Mouse (Mus musculus) forebrain, embryonic 10.5 days (tissue): Measurements from ENCODE around the gene Cebpa. TPM values are rescaled to one million over a fixed set of nuclear protein-coding genes. Genes with fewer than 3 reads are reported as not detected.

Source experiments
- DNase-seq: peaks from one replicate; pipeline ENCODE4 v3.0.0-alpha.2; 2017; ENCODE audit warnings: low spot score; ENCODE audit errors: extremely low spot score
- H3K27ac ChIP-seq: fragments of 300-500 bp; sonication (generic); 2 replicates; pipeline ENCODE4 v1.5.1; 2016; ENCODE audit warnings: mild to moderate bottlenecking
- H3K27me3 ChIP-seq: fragments of 300-500 bp; sonication (generic); 2 replicates; pipeline ENCODE4 v1.6.1; 2016; ENCODE audit warnings: mild to moderate bottlenecking; ENCODE audit not compliant: poor library complexity, severe bottlenecking
- H3K36me3 ChIP-seq: fragments of 300-500 bp; sonication (generic); replicated peaks from 2 replicates; pipeline ENCODE4 v1.6.1; 2016; ENCODE audit warnings: mild to moderate bottlenecking, moderate library complexity
- H3K4me1 ChIP-seq: fragments of 300-500 bp; sonication (generic); 2 replicates; pipeline ENCODE4 v1.6.1; 2016
- H3K4me3 ChIP-seq: fragments of 300-500 bp; sonication (generic); 2 replicates; pipeline ENCODE4 v1.5.1; 2016; ENCODE audit warnings: mild to moderate bottlenecking, moderate library complexity
- H3K9me3 ChIP-seq: fragments of 300-500 bp; sonication (generic); 2 replicates; pipeline ENCODE4 v1.6.1; 2016; ENCODE audit warnings: mild to moderate bottlenecking, moderate library complexity
- WGBS: fragments of 180-500 bp; shearing (Covaris S2); methylation state at CpG from one replicate; pipeline ENCODE4 v1.1.7; 2016; 5-methylcytosine and 5-hydroxymethylcytosine counted together
- polyA plus RNA-seq: library from polyadenylated mRNA; unstranded; fragments of >200 nt; fragmentation: Nextera tagmentation; extraction: Ambion mirVana; gene quantifications from 2 replicates; pipeline ENCODE4 v1.2.1, GENCODE M21; 2016

Gene Cebpa
- polyA plus RNA-seq, 1 experiment from 2014 or later, result 0.40 TPM

- Histone ChIP-seq H3K4me1 (peaks cover 29% of the 10 kb centered on the region), H3K9me3 (no peaks in the 10 kb centered on the region), H3K27me3 (peaks cover 85% of the 10 kb centered on the region), H3K27ac (no peak overlapping the region), H3K4me3 (no peak overlapping the region), H3K36me3 (no peaks in the 10 kb centered on the region)
- no peak for DNase-seq
- 42% methylated on average over 10 of the region's 10 CpGs for WGBS
Observed at GRCm38 (mm10) chr7:35123431-35123953, 4.4 kb downstream of the Cebpa start.

- no peak for DNase-seq
- peaks cover 23% of the 10 kb centered on the region for H3K4me1 ChIP-seq
- H3K36me3 ChIP-seq, result no peaks in the 10 kb centered on the region
- H3K9me3 ChIP-seq, result no peaks in the 10 kb centered on the region
- 66% methylated on average over 5 of the region's 5 CpGs for WGBS
- H3K4me3 ChIP-seq, result no peak overlapping the region
- no peak overlapping the region for H3K27ac ChIP-seq
- peaks cover 84% of the 10 kb centered on the region for H3K27me3 ChIP-seq
Observed at GRCm38 (mm10) chr7:35124216-35124615, 5.1 kb downstream of the Cebpa start.

GRCm38 (mm10) chr7:35124745-35125144 is 5.7 kb downstream of the Cebpa start:
- H3K4me1 ChIP-seq, result peaks cover 18% of the 10 kb centered on the region
- H3K27me3 ChIP-seq, result peaks cover 80% of the 10 kb centered on the region
- H3K27ac ChIP-seq, result no peak overlapping the region
- 63% methylated on average over 6 of the region's 6 CpGs for WGBS
- no peak overlapping the region for H3K4me3 ChIP-seq
- no peaks in the 10 kb centered on the region for H3K36me3 ChIP-seq
- no peaks in the 10 kb centered on the region for H3K9me3 ChIP-seq
- no peak for DNase-seq

GRCm38 (mm10) chr7:35125971-35126370 is 6.9 kb downstream of the Cebpa start:
- peaks cover 68% of the 10 kb centered on the region for H3K27me3 ChIP-seq
- 82% methylated on average over 5 of the region's 5 CpGs for WGBS
- DNase-seq, result no peak

GRCm38 (mm10) chr7:35127001-35127400 is 7.9 kb downstream of the Cebpa start:
- H3K27ac ChIP-seq, result no peak overlapping the region
- peaks cover 2% of the 10 kb centered on the region; the same call in 1 of the 2 replicates for H3K9me3 ChIP-seq
- peaks cover 5% of the 10 kb centered on the region for H3K4me1 ChIP-seq
- no peak overlapping the region for H3K4me3 ChIP-seq
- peaks cover 58% of the 10 kb centered on the region for H3K27me3 ChIP-seq
- WGBS, result 87% methylated on average over 10 of the region's 10 CpGs
- DNase-seq, result no peak
- H3K36me3 ChIP-seq, result no peaks in the 10 kb centered on the region

More at GRCm38 (mm10) chr7:35125971-35126370, 6.9 kb downstream of the Cebpa start:
- H3K4me1 ChIP-seq, result peaks cover 7% of the 10 kb centered on the region
- no peaks in the 10 kb centered on the region for H3K9me3 ChIP-seq
- H3K27ac ChIP-seq, result no peak overlapping the region
- H3K4me3 ChIP-seq, result no peak overlapping the region
- no peaks in the 10 kb centered on the region for H3K36me3 ChIP-seq

DNA sequence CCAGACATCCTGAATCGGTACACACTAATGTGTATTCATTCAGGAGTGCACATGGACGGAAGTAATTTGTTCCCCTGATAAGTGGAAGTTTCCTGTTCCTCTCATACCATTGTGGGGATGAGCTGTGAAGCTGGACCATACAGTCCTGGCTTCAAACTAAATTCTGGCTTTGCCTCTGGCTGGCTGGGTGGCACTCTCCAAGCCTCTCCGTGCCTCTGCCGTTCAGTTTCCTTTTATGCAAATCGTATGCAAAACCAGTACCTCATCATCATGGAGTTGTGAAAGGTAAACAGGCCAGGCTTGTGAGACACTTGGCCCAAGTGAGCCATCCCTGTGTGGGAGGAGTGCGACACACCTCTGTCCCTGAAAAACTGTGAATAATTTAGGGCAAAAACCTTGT is 8.6 kb downstream of the Cebpa start:
- Histone ChIP-seq H3K4me3 (no peak overlapping the region), H3K4me1 (peaks cover 5% of the 10 kb centered on the region), H3K27ac (no peak overlapping the region), H3K27me3 (peaks cover 51% of the 10 kb centered on the region), H3K36me3 (no peaks in the 10 kb centered on the region), H3K9me3 (peaks cover 2% of the 10 kb centered on the region; the same call in 1 of the 2 replicates)
- no peak for DNase-seq
- 44% methylated on average over 6 of the region's 6 CpGs for WGBS

DNA sequence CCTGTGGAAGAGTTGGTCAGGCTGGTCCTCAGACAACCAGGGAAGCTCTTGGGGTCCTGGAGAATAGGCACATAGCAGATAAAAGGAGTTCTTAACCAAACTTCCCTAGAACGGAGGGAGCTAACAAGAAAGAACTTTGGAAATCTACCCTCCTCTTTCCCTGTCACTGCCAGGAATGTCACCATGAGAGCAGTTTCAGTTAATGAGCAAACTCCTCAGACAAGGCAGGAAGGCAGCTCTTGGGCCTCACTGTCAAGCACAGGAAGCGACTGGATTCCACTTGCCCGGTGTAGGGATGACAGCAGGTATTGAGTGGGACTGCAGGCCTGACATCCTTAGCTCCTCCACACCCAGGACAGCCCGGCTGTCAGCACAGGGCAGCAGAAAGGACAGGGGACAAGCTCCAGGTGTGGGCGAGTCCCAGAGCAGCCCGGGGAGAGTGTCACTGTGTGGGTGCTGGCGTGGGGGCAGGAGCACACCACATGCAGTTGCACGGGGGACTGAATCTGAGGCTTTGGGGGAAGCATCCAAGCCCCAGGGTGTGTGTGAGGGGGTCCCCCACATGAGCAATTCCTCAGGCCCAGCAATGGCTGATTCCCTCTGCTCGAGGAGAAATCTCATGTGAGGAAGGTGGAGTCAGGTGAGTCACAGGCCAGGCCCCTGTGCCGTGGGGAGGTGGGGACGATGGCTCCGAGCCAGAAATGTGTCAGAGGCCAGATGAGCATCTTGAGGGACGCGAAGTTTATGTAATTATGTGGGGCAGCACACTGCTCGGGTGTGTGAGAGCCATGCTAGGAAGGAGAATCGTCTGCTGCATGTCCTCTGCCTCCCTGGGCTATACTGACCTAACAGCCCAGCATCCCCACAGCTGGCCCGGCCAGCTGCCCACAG is 9.8 kb downstream of the Cebpa start:
- H3K36me3 ChIP-seq, result no peaks in the 10 kb centered on the region
- WGBS, result 74% methylated on average over 17 of the region's 17 CpGs
- peaks cover 2% of the 10 kb centered on the region; the same call in 1 of the 2 replicates for H3K9me3 ChIP-seq

DNA sequence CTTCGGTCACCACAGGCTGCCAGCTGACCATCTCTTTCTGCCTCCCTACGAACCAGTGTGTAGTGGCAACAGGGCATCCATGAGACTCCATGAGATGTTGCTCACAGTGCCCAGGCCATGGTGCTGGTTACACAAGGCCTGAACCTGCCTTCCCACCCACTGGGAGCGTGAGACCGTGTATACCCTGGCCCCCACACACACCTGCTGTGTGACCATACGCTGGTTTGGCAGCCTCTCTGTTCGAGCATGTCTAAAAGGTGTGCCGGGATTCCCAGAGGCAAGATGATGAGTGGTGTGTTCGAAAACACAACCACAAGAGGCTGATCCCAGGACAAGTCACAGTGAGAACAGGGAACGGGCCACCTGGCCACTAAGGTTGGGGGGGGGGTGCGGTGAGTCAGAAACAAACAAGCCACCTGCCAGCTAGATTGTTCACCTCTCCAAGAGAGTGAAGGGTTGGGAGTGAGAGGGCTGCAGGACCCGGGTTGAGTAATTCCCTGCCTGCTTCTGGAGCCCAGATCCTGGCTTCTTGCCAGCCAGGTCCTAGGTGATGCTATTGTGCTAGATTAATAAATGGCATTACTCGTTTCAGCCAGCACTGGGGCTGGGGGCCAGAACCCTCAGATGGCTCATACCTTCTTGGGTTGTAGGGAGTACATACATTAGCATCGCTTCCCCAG is 11.1 kb downstream of the Cebpa start:
- Histone ChIP-seq H3K36me3 (no peaks in the 10 kb centered on the region), H3K9me3 (peaks cover 2% of the 10 kb centered on the region; the same call in 1 of the 2 replicates), H3K27ac (no peak overlapping the region), H3K4me1 (peaks cover 6% of the 10 kb centered on the region), H3K27me3 (peaks cover 28% of the 10 kb centered on the region), H3K4me3 (no peak overlapping the region)
- no peak for DNase-seq
- 90% methylated on average over 13 of the region's 13 CpGs for WGBS

More for the DNA sequence above, 9.8 kb downstream of the Cebpa start:
- Histone ChIP-seq H3K4me3 (no peak overlapping the region), H3K27me3 (peaks cover 39% of the 10 kb centered on the region), H3K4me1 (no peaks in the 10 kb centered on the region), H3K27ac (no peak overlapping the region)
- no peak for DNase-seq

DNA sequence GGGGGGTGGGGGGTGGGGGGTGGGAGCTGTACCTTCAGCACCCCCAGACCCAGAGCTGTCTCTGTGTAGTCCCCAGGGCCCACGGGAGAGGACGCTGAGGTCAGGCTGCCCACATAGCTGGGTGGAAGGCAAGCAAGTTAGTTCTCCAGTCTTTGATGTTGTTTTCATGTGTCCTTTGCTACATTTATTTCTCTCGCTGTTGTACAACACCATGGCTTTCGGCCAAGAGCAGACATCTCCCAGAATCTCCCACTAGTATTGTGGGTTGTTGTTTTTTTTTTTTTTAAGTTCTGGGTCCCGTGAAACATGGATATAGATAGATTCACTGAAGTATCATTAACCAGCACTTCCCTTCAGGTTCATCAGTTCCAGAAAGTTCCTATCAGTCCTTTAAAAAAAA is 11.8 kb downstream of the Cebpa start:
- 96% methylated on average over 5 of the region's 5 CpGs for WGBS
- Histone ChIP-seq H3K27ac (no peak overlapping the region), H3K27me3 (peaks cover 27% of the 10 kb centered on the region), H3K4me1 (peaks cover 9% of the 10 kb centered on the region), H3K36me3 (no peaks in the 10 kb centered on the region), H3K9me3 (peaks cover 2% of the 10 kb centered on the region; the same call in 1 of the 2 replicates), H3K4me3 (no peak overlapping the region)
- no peak for DNase-seq

DNA sequence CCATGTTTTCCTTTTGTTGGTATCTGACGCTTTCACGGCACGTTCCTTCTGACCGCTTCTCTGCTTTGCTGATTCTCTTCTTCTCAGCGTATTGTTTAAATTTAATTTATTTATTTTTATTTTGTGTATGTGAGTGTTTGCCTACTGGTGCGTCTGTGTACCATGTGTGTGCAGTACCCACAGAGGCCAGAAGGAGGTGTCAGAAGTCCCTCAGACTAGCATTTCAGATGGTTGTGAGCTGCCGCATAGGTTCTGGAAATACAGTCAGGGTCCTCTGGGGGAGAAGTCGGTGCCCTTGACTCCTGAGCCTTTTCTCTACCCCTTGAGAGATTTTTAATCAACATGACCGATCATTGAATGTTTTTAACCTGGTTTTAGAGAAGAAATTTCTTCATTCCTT is 12.5 kb downstream of the Cebpa start:
- Histone ChIP-seq H3K9me3 (peaks cover 2% of the 10 kb centered on the region; the same call in 1 of the 2 replicates), H3K27ac (no peak overlapping the region), H3K4me3 (no peak overlapping the region), H3K27me3 (peaks cover 20% of the 10 kb centered on the region), H3K4me1 (peaks cover 9% of the 10 kb centered on the region), H3K36me3 (no peaks in the 10 kb centered on the region)
- no peak for DNase-seq
- 96% methylated on average over 9 of the region's 9 CpGs for WGBS

- no peak for DNase-seq
- no peaks in the 10 kb centered on the region for H3K36me3 ChIP-seq
- H3K4me1 ChIP-seq, result peaks cover 9% of the 10 kb centered on the region
- no peak overlapping the region for H3K4me3 ChIP-seq
- no peaks in the 10 kb centered on the region for H3K27me3 ChIP-seq
- H3K27ac ChIP-seq, result no peak overlapping the region
- WGBS, result 56% methylated on average over 5 of the region's 5 CpGs
- H3K9me3 ChIP-seq, result peaks cover 2% of the 10 kb centered on the region; the same call in 1 of the 2 replicates
Observed at GRCm38 (mm10) chr7:35134621-35135020, 15.5 kb downstream of the Cebpa start.

GRCm38 (mm10) chr7:35137524-35137923 is 18.4 kb downstream of the Cebpa start:
- H3K4me3 ChIP-seq, result no peak overlapping the region
- H3K4me1 ChIP-seq, result peaks cover 9% of the 10 kb centered on the region
- WGBS, result 79% methylated on average over 1 of the region's 1 CpGs
- no peaks in the 10 kb centered on the region for H3K9me3 ChIP-seq
- no peak for DNase-seq
- H3K27ac ChIP-seq, result no peak overlapping the region
- no peaks in the 10 kb centered on the region for H3K27me3 ChIP-seq
- H3K36me3 ChIP-seq, result no peaks in the 10 kb centered on the region

DNA sequence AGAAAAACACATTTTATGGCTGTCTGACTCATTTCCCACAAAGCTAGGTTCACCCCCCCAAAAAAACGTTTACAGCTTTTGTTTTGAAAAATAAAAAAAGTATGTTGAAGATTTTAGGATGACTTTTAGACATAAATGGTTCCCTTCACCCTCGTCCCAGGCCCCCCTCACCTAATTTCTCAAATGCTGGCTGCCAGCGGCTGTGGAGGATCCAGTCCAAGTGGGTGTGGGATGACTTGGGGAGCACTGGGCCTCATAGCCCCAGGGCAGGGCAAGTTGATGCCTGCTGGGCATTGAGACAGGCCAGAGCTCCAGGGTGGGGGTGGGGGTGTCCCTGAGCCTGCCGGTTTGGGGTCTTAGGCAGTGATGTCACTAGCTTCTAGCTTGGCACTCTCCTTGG is 19.4 kb downstream of the Cebpa start:
- no peaks in the 10 kb centered on the region for H3K27me3 ChIP-seq
- no peaks in the 10 kb centered on the region for H3K36me3 ChIP-seq
- H3K4me1 ChIP-seq, result peaks cover 9% of the 10 kb centered on the region
- H3K9me3 ChIP-seq, result no peaks in the 10 kb centered on the region
- H3K27ac ChIP-seq, result no peak overlapping the region
- WGBS, result 72% methylated on average over 4 of the region's 4 CpGs
- no peak overlapping the region for H3K4me3 ChIP-seq
- DNase-seq, result no peak
